Mouse (Mus musculus): ENCODE data around the gene Il1rl1.

- TF ChIP-seq CTCF (IDR thresholded peaks at IDR 0.05; ENCODE audit: low read depth) (no peak), EP300 (IDR thresholded peaks at IDR 0.05; ENCODE audit: low read depth) (no peak)
These were observed 71.8 kb downstream of the Il1rl1 start for GRCm38 (mm10) chr1:40501126-40501525.
